Mouse (Mus musculus) megakaryocyte, adult 5-6 weeks (primary cell): ENCODE data around the gene Sdk1. TPM values are rescaled to one million over a fixed set of nuclear protein-coding genes. Genes with fewer than 3 reads are reported as not detected.

Experiments used
- ATAC-seq: 2 replicates; pipeline ENCODE4 v1.8.0; 2016; ENCODE audit warnings: mild to moderate bottlenecking, inconsistent platforms; ENCODE audit not compliant: poor library complexity, severe bottlenecking
- total RNA-seq, 2 experiments: library from RNA; stranded (forward) in 1 of 2; stranded (reverse) in 1 of 2; fragments of 153-499, 151-499 nt in 1 of 2; fragments of 221-1000, 200-1000 nt in 1 of 2; gene quantifications; 2 replicates each; pipeline versions ENCODE4 v1.2.3 to v1.2.4; 2015 to 2017

Gene Sdk1
- total RNA-seq, 2 experiments from 2014 or later, result 0.16 TPM; not detected in 1

DNA sequence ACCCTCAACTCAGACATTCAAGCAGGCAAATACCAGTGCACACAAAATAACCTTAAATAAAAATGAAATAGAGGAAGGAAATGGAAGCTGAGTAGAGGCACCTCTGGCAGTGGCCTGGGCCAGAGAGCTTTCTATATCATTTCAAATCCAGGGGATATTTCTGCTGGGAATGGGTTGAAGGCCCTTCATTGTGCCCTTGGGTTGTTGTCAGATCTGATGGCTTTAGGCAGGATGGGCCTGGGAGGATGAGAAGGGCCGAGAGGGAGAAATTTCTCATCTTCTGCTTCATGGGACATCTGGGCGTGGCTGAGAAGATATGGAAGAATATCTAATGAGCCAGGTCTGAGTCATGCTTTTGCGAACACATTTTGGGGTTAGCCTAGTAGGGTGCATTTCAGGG, 186.8 kb downstream of the Sdk1 start:
- ATAC-seq, result no peak

DNA sequence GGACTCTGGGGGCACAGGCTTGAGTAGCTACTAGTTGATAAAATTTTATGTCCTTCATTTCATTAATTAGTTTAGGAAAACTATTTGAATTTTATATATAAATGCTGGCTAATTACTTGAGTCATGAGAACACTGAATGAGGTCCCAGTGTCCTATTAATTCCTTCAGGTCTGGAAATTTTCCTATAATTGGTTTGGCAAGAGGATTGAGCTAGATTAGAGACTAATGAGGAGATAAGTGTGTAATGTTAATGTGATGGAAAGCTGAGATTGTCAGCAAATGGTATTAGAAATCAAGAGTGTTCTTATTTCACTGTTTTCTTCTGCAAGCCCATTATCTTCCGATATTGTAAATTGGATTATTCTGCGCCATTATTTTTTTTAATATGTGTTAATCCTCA, 192.0 kb downstream of the Sdk1 start:
- ATAC-seq, result no peak

DNA sequence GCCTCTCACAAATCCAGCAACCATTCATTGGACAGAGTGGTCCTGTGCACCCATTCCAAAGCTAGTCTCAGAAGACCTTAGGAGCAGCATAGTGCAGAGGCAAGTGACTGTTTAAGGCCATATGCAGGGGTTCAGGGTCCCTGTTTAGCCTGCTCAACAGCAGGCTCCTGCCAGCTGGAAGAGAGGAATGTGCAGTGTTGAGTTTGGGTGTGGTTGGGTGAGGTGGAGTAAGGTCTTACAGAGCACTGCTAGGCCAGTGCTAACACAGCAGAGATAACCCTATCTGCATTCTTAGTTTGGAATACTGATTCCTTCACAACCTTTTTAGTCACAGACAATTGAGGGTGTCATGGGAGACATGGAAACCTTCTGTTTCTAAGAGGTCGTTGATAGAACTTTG, 206.0 kb downstream of the Sdk1 start:
- no peak for ATAC-seq

DNA sequence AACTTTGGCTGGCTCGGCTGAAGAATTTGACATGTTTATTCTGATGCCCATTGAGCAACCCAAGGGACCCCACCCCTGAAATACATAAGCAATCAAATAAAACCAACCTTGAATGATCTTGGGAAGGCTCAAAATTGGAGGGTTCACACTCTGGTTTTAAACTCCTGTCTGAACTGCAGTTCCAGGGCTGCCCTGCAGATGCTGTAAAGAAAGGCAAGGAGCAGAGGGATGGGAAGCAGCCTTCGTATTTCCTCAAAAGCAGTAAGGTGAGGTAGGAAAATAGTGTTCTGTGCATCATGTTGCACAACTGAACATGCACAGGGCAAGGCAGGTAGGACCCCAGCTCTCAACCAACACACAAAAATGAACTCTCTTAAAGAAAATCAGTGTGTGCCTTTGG, 222.1 kb downstream of the Sdk1 start:
- ATAC-seq, result no peak

DNA sequence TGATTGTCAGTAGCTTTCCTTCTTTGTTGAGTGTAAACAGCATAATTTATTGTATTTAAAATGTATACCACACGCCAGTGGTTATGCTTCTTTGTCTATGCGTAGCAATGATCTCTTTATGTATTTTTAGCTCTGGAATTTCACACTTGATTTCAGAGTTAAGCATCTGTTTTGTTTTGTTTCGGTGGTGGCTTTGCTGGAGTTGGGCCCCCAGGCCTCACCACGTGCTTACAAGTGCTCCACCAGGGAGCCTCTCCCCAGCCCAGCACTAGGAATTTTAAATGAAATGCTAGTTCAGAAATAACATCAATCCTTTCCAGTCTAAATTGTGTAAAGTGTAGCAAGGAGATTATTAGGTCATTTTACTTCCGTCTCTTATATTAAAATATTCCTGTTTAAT, 227.5 kb downstream of the Sdk1 start:
- no peak for ATAC-seq

GRCm38 (mm10) chr5:141505281-141505680, 264.0 kb downstream of the Sdk1 start:
- ATAC-seq, result no peak

- ATAC-seq, result no peak
Observed at GRCm38 (mm10) chr5:141506344-141506743, 265.1 kb downstream of the Sdk1 start.

- ATAC-seq, result no peak
Observed at GRCm38 (mm10) chr5:141524801-141525715, 283.8 kb downstream of the Sdk1 start.

DNA sequence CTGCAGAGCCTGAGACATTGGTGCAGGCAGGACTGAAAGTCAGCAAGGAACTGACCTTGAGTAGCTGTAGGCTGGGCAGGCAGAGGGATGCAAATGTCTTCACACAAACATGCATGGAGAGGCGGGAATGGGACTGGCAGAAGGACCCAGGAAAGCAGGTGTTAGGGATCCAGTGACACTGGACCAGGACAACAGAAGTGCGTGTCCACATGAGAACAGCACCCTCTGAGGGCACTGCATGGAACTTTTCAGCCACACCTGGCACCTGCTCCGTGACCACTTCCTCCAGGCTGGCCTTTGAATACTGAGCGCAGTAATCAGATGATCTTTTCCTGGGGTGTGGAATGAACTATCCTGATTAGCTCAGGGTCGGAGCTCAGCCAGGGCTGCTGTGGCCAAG, 298.9 kb downstream of the Sdk1 start:
- no peak for ATAC-seq

GRCm38 (mm10) chr5:141542890-141543666, 301.8 kb downstream of the Sdk1 start:
- ATAC-seq, result no peak

DNA sequence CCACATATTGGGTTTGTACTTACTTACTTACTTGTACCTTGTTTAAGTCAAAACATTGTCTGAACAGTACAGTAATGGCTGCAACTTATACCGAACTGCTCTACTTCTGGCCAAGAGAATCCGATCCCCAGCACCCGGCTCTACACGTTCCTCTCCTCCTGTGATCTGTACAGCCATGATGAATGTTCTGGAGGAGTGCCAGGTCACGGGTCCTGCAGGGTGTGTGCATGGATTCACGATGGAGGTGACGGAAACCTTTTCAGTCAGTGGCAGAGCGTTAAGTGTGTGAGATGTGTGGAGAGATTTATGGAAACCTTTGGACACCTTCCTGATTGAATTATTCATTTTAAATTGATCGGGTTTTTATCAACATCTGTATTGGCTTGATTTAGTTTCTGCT, 312.2 kb downstream of the Sdk1 start:
- ATAC-seq, result no peak

GRCm38 (mm10) chr5:141558731-141559130, 317.4 kb downstream of the Sdk1 start:
- ATAC-seq, result no peak

DNA sequence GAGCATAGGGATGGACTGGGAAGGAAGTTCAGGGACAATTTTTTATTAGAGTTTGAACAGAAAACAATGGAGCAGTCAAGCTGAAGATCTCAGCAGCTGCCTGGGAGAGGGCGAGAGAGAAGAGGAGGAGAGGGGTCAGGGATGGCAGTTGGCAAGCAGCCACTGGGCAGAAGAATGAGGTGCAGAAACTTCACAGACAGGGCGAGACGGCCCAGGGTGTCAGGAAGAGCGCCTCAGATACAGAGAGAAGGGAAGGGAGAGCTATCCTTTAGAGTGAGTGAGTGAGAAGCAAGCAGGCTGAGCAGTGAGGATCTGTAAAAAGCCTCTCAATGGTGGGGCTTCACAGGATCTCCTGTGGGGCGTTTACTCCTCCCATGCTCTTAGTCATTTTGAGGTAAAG, 319.0 kb downstream of the Sdk1 start:
- no peak for ATAC-seq

DNA sequence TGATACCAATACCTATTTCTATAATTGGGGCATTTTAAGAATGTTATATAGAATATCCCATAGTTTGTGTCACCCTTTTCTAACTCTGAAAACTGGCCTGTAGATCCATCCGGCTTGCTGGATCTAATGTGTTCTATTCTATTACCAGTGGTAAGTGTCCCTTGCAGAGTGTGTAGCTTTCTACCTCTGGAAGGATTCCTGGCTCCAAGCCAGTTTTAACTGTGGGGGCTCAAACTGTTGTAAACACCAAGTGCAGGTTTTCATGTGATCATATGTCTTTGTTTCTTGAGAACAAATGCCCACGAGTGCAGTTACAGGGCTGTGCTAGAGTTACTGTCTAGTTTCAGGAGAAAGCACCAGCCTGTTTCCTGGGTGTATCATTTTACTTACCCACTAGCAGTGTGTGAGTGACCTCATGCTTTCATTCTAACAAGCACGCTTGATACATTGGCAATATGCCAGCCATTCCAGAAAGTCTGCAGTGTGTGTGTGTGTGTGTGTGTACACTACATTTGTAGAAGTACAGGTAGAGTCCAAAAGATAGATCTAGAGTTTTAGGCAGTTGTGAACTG, 320.8 kb downstream of the Sdk1 start:
- ATAC-seq, result no peak

GRCm38 (mm10) chr5:141564197-141564596, 322.9 kb downstream of the Sdk1 start:
- no peak for ATAC-seq

DNA sequence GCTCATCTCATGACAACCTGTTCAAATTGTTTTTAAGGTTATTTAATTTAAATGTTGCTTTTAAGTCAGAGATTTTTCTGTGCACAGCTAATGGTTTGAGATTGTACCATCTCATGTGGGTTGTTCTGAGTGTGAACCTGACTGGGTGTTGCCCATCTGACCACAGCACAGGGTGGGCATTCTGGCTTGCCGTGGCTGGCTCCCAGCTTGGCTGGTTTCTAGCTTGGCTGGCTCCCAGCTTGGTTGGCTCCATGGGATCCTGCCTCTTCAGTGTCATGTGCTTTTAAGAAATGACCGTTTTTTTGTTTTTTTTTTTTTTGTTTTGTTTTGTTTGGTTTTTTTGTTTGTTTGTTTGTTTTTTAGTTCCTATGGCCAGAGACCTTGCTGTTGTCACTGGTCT, 326.8 kb downstream of the Sdk1 start:
- no peak for ATAC-seq

- ATAC-seq, result no peak
Observed at GRCm38 (mm10) chr5:141570442-141570841, 329.2 kb downstream of the Sdk1 start.

GRCm38 (mm10) chr5:141574263-141574662, 333.0 kb downstream of the Sdk1 start:
- ATAC-seq, result no peak

DNA sequence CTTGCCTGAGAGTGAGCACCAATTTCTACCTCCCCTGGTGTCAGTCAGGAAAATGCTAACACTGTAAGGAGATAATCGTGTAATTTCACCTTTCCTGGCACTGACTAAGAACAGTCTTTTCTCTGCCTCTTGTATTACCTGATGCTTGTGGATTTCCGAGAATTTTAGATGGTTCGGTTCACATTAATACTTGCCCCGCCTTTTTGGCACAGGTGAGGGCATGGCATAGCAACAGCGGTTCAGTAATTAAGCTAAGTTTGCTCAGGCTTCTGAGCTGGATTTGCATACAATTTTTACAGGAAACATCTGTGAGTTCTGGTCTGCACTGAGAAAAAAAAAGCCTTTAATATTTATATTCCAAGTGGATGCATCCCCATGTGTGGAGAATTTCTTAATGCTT, 350.0 kb downstream of the Sdk1 start:
- no peak for ATAC-seq

DNA sequence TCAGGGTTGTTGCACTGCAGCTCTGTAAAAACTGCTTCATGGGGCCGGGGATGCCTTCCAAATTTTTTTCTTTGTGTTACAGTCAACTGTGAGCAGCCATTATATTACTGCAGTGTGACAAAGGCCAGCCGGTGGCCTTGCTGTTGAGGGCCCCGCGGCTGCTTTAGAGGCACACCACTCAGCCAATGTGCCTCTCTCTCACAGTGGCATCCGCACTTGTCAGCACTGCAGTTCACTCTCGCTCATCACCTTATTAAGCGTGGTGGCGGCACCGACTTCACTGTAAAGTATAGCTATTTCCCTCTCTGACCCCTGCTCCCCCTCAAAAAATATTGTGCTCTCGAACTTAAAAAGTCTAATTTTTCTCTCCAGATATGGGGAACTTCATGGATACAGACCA, 371.4 kb downstream of the Sdk1 start:
- ATAC-seq, result no peak

GRCm38 (mm10) chr5:141615763-141616162, 374.5 kb downstream of the Sdk1 start:
- ATAC-seq, result no peak

GRCm38 (mm10) chr5:141617660-141618059, 376.4 kb downstream of the Sdk1 start:
- ATAC-seq, result no peak
